Mouse (Mus musculus) heart, postnatal 36 days (tissue): ENCODE measurements around the gene Ggps1. TPM values are rescaled to one million over a fixed set of nuclear protein-coding genes. Genes with fewer than 3 reads are reported as not detected.

Source experiments
- DNase-seq, 2 experiments: peaks; one replicate each; pipeline ENCODE4 v3.0.0; 2021 to 2022
- intact Hi-C: fragments of 180-260 bp; cut with DNase I; formaldehyde crosslinking; loops from one replicate; pipeline ENCODE4 v1.15.1; 2025
- total RNA-seq, 2 experiments: library from RNA; stranded (reverse); gene quantifications; 2 replicates each; pipeline ENCODE4 v1.2.3; 2021

The Ggps1 gene
- total RNA-seq: 10 to 100 TPM; 20.4 to 26.1 TPM

- DNase-seq: peak; percentile 90 to 94
- intact Hi-C loops: loop anchor here (2.0 to 10.0 kb wide), 5 partner anchors 24 to 552 kb away; partner anchors contain the start of genes B3galnt2, Mrpl32, Psma2 and Tbce
These were observed at the start of gene Ggps1, which contains the start of gene Arid4b for GRCm38 (mm10) chr13:14063013-14063941. Gene Ggps1 (minus strand): TSS chr13:14063488. Gene Arid4b (plus strand): TSS chr13:14063232.

GRCm38 (mm10) chr13:14111146-14111545 lies 47.9 kb upstream of the Ggps1 start:
- DNase-seq: no peak
- intact Hi-C loops: no loop called here

- DNase-seq: no peak
- intact Hi-C loops: no loop called here
These were observed 47.0 kb upstream of the Ggps1 start for GRCm38 (mm10) chr13:14110154-14110873.

GRCm38 (mm10) chr13:14103026-14103425 lies 39.7 kb upstream of the Ggps1 start:
- intact Hi-C loops: no loop called here
- no peak for DNase-seq

GRCm38 (mm10) chr13:14088669-14089068 lies 25.4 kb upstream of the Ggps1 start:
- peak in 1 of 2 experiments; percentile 14 for DNase-seq
- intact Hi-C loops: no loop called here

- no peak for DNase-seq
- intact Hi-C loops: no loop called here
These were observed 12.0 kb upstream of the Ggps1 start for GRCm38 (mm10) chr13:14075326-14075725.

- no peak for DNase-seq
- intact Hi-C loops: no loop called here
These were observed 11.1 kb upstream of the Ggps1 start for GRCm38 (mm10) chr13:14074371-14074770.

GRCm38 (mm10) chr13:14069291-14069690 lies 6.0 kb upstream of the Ggps1 start:
- DNase-seq: no peak
- intact Hi-C loops: loop anchor here (10.0 kb wide), 1 partner anchor 546 kb away; the partner anchor contains the start of genes Mrpl32 and Psma2

GRCm38 (mm10) chr13:14068035-14068434 lies 4.7 kb upstream of the Ggps1 start:
- intact Hi-C loops: loop anchor here (10.0 kb wide), 1 partner anchor 547 kb away; the partner anchor contains the start of genes Mrpl32 and Psma2
- no peak for DNase-seq

- no peak for DNase-seq
- intact Hi-C loops: loop anchor here (10.0 kb wide), 1 partner anchor 549 kb away; the partner anchor contains the start of genes Mrpl32 and Psma2
These were observed 2.4 kb upstream of the Ggps1 start for GRCm38 (mm10) chr13:14065701-14066100.

GRCm38 (mm10) chr13:14065028-14065380 lies 1.7 kb upstream of the Ggps1 start:
- DNase-seq: no peak
- intact Hi-C loops: loop anchor here (10.0 kb wide), 1 partner anchor 550 kb away; the partner anchor contains the start of genes Mrpl32 and Psma2

- intact Hi-C loops: loop anchor here (5.0 to 10.0 kb wide), 4 partner anchors 63 to 550 kb away; partner anchors contain the start of genes B3galnt2, Mrpl32 and Psma2
- DNase-seq: peak; percentile 31 to 51
These were observed 1.2 kb upstream of the Ggps1 start for GRCm38 (mm10) chr13:14064341-14065027.

- intact Hi-C loops: loop anchor here (2.0 to 10.0 kb wide), 5 partner anchors 25 to 551 kb away; partner anchors contain the start of genes B3galnt2, Mrpl32, Psma2 and Tbce
- peak in 1 of 2 experiments; percentile 90 for DNase-seq
These were observed 619 bp upstream of the Ggps1 start for GRCm38 (mm10) chr13:14063942-14064271.

- no peak for DNase-seq
- intact Hi-C loops: loop anchor here (2.0 to 10.0 kb wide), 5 partner anchors 24 to 552 kb away; partner anchors contain the start of genes B3galnt2, Mrpl32, Psma2 and Tbce
These were observed 877 bp downstream of the Ggps1 start for GRCm38 (mm10) chr13:14062209-14063012.

GRCm38 (mm10) chr13:14059582-14059981 lies 3.7 kb downstream of the Ggps1 start:
- no peak for DNase-seq
- intact Hi-C loops: no loop called here

- no peak for DNase-seq
- intact Hi-C loops: no loop called here
These were observed 6.5 kb downstream of the Ggps1 start for GRCm38 (mm10) chr13:14056801-14057200.

- intact Hi-C loops: no loop called here
- DNase-seq: no peak
These were observed 13.4 kb downstream of the Ggps1 start for GRCm38 (mm10) chr13:14049878-14050277.

- intact Hi-C loops: no loop called here
- no peak for DNase-seq
These were observed 18.8 kb downstream of the Ggps1 start for GRCm38 (mm10) chr13:14044521-14044920.

GRCm38 (mm10) chr13:14043851-14044250 lies 19.4 kb downstream of the Ggps1 start:
- intact Hi-C loops: no loop called here
- no peak for DNase-seq
